Mouse (Mus musculus): ENCODE results near the gene Unc13d.
"Not testable (repeated sequence)": the region's sequence is repeated elsewhere in the genome, so short reads cannot be mapped to it uniquely, and the experiment has no call there.

Gene Unc13d

DNA sequence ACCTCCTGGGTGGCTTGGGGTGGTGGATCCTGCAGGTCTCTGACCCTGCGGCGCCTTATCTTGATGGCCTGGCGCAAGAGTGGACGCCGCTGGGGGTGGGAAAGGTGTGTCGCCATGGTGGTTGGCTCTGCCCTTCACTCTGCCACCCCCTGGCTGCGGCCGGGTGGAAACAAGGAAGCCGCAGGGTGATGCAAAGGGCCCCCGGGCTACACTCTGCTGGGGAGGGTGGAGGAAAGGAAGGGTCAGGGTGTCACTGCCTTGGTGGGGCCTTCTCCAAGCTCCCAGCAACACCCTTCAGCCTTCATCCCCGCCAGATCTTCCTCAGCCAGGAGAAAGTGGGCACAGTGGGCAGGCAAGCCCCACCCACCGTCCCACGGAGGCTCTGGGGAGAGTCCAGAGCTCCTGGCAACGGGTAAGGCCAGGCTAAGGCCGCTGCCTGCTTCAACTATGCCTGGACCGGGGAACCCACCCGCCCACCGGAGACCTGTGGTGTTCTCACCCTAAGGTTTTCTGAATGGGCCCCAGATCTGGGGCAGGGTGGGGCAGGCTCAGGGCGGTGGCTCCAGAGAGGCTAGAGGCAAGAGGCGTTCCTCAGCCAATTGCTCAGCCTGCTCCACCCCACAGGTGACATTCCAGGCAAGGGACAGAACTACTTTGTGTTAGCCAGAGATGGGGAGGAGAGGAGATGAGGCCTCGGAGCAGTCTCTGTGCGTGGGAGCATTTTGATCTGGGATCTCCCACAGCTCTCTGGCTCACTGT lies at the start of gene Unc13d:
Unc13d (minus strand) TSS at position 516 of the 759 bp plus-strand sequence.
- DNase-seq (ENCODE audit: low read depth, low spot score): peak; percentile 72

DNA sequence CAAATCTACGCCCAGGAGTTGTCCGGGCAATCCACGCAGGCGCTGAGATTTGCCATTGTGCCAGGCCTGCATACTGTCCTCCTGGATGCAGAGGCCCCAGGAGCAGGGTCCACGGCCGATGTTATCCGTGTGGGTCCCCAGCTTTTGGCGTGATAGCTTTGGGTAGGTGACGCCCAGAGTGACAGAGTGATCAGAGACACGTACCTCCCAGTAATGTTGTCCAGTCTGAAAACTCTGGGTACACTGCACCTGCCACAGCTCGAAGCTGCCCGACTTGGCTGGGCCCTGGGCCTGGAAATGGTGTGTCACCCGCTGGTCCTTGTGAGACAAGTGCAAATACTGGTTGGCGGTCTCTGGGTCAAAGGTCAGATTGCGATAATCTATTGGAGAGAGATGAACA lies 48.5 kb upstream of the Unc13d start:
- no peak for DNase-seq (ENCODE audit: low read depth, low spot score)

GRCm38 (mm10) chr11:116121731-116122245 lies 44.0 kb upstream of the Unc13d start:
- not testable (repeated sequence) for DNase-seq (ENCODE audit: low read depth, low spot score)

DNA sequence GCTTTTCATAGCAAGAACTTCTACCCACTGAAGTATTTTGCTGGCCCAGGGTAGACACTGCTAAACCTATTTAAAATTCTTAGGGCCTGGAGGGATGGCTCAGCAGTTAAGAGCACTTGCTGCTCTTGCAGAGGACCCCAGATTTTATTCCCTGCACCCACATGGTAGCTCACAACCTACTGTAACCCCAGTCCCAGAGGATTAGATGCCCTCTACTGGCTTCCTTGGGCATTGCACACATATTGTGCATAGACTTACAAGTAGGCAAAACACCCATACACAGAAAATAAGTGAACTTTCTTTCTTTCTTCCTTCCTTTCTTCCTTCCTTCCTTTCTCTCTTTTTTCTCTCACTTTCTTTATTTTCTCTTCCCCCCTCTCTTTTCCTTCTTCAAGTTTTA lies 40.1 kb upstream of the Unc13d start:
- DNase-seq (ENCODE audit: low read depth, low spot score): no peak

GRCm38 (mm10) chr11:116117241-116117640 lies 39.5 kb upstream of the Unc13d start:
- DNase-seq (ENCODE audit: low read depth, low spot score): no peak

GRCm38 (mm10) chr11:116111611-116112203 lies 33.9 kb upstream of the Unc13d start:
- no peak for DNase-seq (ENCODE audit: low read depth, low spot score)

- DNase-seq (ENCODE audit: low read depth, low spot score): no peak
Observed at GRCm38 (mm10) chr11:116111067-116111466, 33.3 kb upstream of the Unc13d start.

- DNase-seq (ENCODE audit: low read depth, low spot score): no peak
Observed at GRCm38 (mm10) chr11:116110540-116110939, 32.8 kb upstream of the Unc13d start.

GRCm38 (mm10) chr11:116110131-116110530 lies 32.4 kb upstream of the Unc13d start:
- no peak for DNase-seq (ENCODE audit: low read depth, low spot score)

- DNase-seq (ENCODE audit: low read depth, low spot score): no peak
Observed at GRCm38 (mm10) chr11:116109441-116110081, 31.8 kb upstream of the Unc13d start.

GRCm38 (mm10) chr11:116108464-116109137 lies 30.8 kb upstream of the Unc13d start:
- DNase-seq (ENCODE audit: low read depth, low spot score): no peak

DNA sequence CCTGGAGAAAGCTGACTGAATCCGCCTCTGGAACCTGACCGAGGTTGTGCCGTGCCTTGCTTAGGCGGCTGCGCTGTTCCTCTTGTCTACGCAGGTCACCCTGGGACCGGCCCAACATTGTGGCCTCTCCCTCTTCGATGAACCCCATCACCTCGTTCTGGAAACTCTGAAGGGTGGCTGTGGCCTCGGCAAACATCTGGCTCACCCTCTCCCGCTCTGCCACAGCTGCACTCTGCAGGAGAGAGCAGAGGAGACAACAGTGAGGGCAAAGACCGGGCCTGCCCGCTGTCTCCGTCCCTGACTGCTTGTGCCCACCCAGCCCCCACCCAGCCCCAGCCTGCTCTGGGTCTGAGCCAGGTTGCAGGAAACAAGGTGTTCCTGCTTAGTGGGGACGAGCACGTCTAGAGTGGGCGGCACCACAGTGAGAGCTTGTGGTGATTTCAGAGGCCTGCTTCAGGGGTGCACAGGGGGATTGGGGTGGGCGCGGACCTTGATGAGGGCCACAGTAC lies 30.1 kb upstream of the Unc13d start:
- no peak for DNase-seq (ENCODE audit: low read depth, low spot score)

DNA sequence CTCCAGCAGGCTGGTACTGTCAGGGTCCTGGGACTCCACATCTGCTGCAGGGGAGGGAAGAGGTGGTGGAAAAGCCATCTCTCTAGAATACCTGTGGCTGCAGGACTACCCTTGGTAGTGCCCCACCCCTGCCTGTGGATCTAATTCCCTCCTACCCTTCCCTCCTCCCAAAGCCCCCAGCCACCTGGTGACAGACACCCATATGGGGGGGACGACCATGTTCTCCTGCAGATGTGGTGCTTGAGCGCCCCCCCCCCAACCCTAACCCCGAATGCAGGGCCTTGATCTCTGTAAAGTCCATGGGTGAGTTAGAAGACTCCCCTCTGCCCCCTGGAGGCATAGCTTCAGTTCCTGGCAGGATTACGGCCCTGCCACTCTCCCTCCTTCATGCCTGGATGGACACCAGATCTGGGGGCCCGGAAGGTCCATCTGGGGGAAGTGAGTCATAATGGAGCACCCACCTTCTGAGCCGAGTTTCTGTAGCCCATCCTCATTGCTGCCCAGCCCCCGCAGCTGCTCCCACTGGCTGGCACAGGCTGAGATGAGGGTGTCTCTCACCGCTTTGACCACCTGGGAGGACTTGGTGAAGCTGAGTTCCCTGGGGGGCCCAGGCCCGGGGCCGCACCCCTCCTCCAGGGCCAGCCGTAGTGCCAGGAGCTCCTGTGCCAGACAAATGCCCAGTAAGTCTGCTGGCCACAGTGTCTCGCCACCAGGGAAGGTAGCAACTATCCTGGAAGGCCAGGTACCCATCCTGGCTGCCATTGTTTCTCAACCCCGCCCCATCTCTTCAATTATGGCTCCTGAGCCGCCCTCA lies 29.4 kb upstream of the Unc13d start:
- DNase-seq (ENCODE audit: low read depth, low spot score): no peak

GRCm38 (mm10) chr11:116106154-116106962 lies 28.6 kb upstream of the Unc13d start:
- DNase-seq (ENCODE audit: low read depth, low spot score): no peak

DNA sequence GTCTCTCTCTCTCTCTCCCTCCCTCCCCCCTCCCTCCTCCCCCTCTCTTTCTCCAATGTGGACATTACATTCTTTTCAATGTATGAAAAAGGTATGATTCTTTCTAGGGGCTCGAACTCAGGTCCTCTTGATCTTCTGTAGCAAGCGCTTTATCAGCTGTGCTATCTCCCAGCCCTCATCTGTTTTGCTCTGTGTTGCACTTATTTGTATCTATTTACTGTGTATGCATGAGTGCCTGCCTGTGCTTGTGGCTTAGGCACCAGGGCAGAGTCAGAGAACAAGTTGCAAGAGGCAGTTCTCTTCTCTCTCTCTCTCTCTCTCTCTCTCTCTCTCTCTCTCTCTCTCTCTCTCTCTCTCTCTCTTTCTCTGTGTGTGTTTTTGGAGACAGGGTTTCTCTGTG lies 27.3 kb upstream of the Unc13d start:
- no peak for DNase-seq (ENCODE audit: low read depth, low spot score)

DNA sequence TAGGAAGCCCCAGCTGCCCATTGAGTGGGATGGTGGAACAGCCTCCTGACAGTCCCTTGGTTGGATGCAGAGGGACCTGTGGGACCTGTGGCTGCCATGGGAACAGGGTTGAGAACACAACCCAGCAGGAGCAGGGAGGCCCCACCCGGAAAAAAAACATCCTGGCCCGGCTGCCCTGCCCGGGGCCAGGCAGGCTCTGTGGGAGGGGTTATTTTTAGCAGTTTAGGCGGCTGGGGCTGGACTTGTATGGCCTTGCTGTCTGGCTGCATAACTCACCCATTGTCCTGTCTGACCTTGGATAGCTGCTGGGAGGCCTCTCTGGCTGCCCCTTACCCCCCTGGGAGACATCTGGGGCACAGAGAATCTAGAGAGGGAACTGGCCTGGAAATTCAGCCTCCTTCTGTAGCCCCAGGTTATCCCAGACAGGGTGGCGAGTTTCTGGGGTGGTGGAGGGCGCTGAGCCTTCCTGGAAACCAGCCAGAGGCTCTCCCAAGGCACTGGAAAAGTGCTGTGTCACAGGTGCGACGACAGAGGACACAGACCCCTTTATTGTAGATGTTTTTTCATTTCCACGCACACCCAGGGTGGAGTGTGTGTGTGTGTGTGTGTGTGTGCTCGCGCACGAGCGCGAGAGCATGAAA lies 26.4 kb upstream of the Unc13d start:
- DNase-seq (ENCODE audit: low read depth, low spot score): no peak

DNA sequence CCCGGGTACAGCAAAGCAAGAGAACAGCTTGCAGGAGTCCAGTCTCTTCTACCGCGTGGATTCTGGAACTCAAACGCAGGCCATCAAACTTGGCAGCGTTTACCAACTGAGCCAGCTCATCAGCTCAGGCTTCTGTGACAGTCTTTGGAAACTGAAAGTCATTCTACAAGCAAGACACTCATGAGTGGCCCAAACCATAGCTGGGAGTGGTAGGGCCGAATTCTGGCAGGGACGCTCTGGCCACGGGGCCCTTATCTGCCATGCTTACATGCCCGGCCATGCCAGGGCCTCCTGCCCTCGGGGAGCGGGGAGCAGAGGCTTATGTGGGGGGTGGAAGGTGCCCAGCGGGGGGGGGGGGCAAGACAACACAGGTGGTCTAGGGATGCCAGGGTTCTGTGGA lies 25.8 kb upstream of the Unc13d start:
- no peak for DNase-seq (ENCODE audit: low read depth, low spot score)

DNA sequence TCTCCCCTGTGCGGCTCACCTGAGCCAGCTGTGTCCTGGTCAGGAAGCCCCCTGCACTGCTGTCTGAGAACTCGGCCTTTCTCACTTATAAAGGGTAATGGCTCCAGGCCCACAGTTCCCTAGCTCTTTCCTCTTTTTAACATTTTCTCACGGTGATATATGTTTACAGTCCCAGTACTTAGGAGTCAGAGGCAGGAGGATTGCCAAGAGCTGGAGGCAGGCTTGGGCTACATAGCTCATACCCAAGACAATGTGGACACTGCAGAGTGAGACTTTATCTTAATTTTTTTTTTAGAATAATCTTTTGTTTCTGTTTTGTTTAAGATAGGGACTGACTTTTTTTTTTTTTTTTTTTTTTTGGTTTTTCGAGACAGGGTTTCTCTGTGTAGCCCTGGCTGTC lies 24.7 kb upstream of the Unc13d start:
- no peak for DNase-seq (ENCODE audit: low read depth, low spot score)

GRCm38 (mm10) chr11:116101931-116102381 lies 24.2 kb upstream of the Unc13d start:
- no peak for DNase-seq (ENCODE audit: low read depth, low spot score)

DNA sequence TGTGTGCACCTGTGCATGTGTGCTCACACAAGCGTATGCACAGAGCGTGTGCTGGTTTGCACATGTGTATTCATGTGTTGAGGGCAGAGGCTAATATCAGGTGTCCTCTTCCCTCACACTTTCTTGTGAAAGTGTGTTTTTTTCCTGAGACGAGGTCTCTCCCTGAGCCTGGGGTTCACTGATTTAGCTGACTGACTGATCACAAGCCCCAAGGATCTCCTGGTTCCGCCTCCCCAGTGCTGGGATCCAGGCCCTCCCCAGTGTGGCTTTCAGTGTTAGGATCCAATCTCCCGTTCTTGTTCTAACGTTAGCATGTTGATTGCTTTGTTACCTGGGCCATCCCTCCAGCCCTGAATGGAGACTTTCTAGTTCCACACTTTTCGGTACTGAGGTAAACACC lies 23.1 kb upstream of the Unc13d start:
- DNase-seq (ENCODE audit: low read depth, low spot score): no peak
